Mouse (Mus musculus): ENCODE data around the gene Gm30083.

The Gm30083 gene

GRCm38 (mm10) chr14:33959341-33959740, 55.6 kb downstream of the Gm30083 start:
- no peak for DNase-seq (ENCODE audit: low spot score in 2 of 2)

GRCm38 (mm10) chr14:33958841-33959240, 56.1 kb downstream of the Gm30083 start:
- DNase-seq (ENCODE audit: low spot score in 2 of 2): no peak

GRCm38 (mm10) chr14:33958186-33958585, 56.8 kb downstream of the Gm30083 start:
- no peak for DNase-seq (ENCODE audit: low spot score in 2 of 2)

GRCm38 (mm10) chr14:33956055-33956454, 58.9 kb downstream of the Gm30083 start:
- no peak for DNase-seq (ENCODE audit: low spot score in 2 of 2)

- DNase-seq (ENCODE audit: low spot score in 2 of 2): no peak
Measured at GRCm38 (mm10) chr14:33953761-33954160, 61.2 kb downstream of the Gm30083 start, which contains the start of gene Rbp3. Gene Rbp3 (plus strand): TSS chr14:33954003.

GRCm38 (mm10) chr14:33952233-33952981, 62.6 kb downstream of the Gm30083 start:
- no peak for DNase-seq (ENCODE audit: low spot score in 2 of 2)

GRCm38 (mm10) chr14:33946125-33946524, 68.9 kb downstream of the Gm30083 start:
- DNase-seq (ENCODE audit: low spot score in 2 of 2): no peak

GRCm38 (mm10) chr14:33942222-33942621, 72.8 kb downstream of the Gm30083 start:
- DNase-seq (ENCODE audit: low spot score in 2 of 2): no peak

GRCm38 (mm10) chr14:33940739-33941138, 74.2 kb downstream of the Gm30083 start, which contains the start of gene Gdf2:
Gene Gdf2 (plus strand): TSS chr14:33941039.
- no peak for DNase-seq (ENCODE audit: low spot score in 2 of 2)

GRCm38 (mm10) chr14:33939117-33939516, 75.9 kb downstream of the Gm30083 start:
- DNase-seq (ENCODE audit: low spot score in 2 of 2): no peak

Data from spleen, postnatal 4 days (tissue).